Mouse (Mus musculus): ENCODE data around the gene Mical2. TPM values are rescaled to one million over a fixed set of nuclear protein-coding genes. Genes with fewer than 3 reads are reported as not detected.
A peak's percentile ranks its signal among the peaks of the same experiment; 100 is the strongest.

Mical2 gene
- polyA plus RNA-seq, 1 experiment: 20.7 TPM

DNA sequence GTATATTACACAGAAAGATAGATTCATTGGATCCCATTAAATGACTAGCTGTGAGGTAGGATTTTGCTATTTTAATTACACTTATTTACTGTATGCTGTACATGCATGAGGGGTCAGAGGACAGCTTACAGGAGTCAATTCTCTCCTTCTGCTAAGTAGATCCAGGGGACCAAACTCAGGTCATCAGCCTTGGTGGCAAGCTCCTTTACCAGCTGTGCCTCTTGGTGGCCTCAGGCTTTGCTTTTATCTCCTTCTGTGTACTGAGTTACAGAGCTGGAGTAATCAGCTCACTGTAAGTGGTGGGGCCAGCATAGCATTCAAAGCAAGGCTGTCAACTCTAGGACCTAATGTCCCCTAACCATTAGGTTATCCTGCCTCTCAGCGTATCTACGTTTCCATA lies 229.3 kb downstream of the Mical2 start:
- Histone ChIP-seq H3K27me3 (ENCODE audit: control insufficient read depth, insufficient read depth, low read length) (no peaks in the 10 kb centered on the region), H3K27ac (ENCODE audit: insufficient read depth, low read depth, low read length) (peak overlapping the region; percentile 41)
- 88% methylated on average over 2 of the region's 2 CpGs for WGBS

DNA sequence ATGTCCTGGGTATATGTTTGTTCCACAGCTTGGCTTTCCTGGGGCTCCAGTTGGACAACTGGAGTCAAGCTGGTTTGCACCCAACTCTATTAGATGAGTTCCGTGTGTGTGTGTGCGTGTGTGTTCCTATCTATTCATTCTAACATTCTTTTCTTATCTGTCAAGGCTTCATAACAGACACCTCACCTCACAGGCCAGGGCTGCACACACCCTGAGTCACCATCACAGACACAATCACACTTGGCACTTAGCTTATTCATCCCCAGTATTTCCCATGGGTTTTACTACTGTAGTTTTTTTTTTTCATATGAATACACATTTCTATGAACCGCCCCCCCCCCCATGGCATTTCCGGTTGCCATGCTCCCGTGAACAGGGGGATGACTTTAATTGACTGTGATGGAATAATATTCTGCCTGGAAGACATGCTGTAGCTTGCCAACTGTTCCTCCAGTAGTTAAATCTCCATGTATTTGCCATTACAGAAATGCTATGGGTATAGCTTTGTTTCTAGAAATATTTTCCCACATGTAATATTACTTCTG lies 230.0 kb downstream of the Mical2 start:
- no peaks in the 10 kb centered on the region for H3K27me3 ChIP-seq (ENCODE audit: control insufficient read depth, insufficient read depth, low read length)
- no peaks in the 10 kb centered on the region for H3K36me3 ChIP-seq (ENCODE audit: control insufficient read depth, insufficient read depth, low read length)
- TF ChIP-seq POLR2A (IDR thresholded peaks at IDR 0.05; ENCODE audit: low read depth, low read length) (no peak), CTCF (IDR thresholded peaks at IDR 0.05; ENCODE audit: extremely low read depth, insufficient read length, insufficient replicate concordance, low read depth, low read length) (no peak)
- WGBS: 79% methylated on average over 5 of the region's 5 CpGs
- no peak overlapping the region for H3K27ac ChIP-seq (ENCODE audit: insufficient read depth, low read depth, low read length)
- peaks cover 12% of the 10 kb centered on the region for H3K4me1 ChIP-seq (ENCODE audit: control insufficient read depth, insufficient read depth, insufficient read length, low read length)
- no peak overlapping the region for H3K4me3 ChIP-seq (ENCODE audit: low read depth, low read length)

More for the DNA sequence above, 229.3 kb downstream of the Mical2 start:
- Histone ChIP-seq H3K36me3 (ENCODE audit: control insufficient read depth, insufficient read depth, low read length) (no peaks in the 10 kb centered on the region), H3K4me1 (ENCODE audit: control insufficient read depth, insufficient read depth, insufficient read length, low read length) (peaks cover 17% of the 10 kb centered on the region), H3K4me3 (ENCODE audit: low read depth, low read length) (no peak overlapping the region)
- TF ChIP-seq POLR2A (IDR thresholded peaks at IDR 0.05; ENCODE audit: low read depth, low read length) (no peak), CTCF (IDR thresholded peaks at IDR 0.05; ENCODE audit: extremely low read depth, insufficient read length, insufficient replicate concordance, low read depth, low read length) (no peak)

DNA sequence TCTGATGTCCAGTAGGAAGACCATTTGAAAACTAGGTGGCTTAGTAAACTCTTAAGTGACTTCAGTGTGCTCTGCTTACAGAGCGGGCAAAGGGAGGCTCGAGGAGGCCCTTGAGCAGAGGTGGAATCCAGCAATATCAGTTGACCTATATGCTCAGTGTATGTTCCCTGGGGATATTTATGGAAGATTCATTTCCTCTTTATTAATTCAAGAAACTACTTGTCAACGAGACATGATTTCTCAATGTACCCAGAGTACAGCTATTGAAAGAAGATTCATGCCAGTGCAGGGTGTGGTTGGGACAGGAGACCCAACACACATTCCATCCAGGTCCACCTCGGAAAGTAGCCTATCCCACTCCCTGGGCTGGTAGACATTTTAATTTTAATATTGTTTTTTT lies 231.7 kb downstream of the Mical2 start:
- Histone ChIP-seq H3K36me3 (ENCODE audit: control insufficient read depth, insufficient read depth, low read length) (no peaks in the 10 kb centered on the region), H3K4me3 (ENCODE audit: low read depth, low read length) (no peak overlapping the region), H3K27me3 (ENCODE audit: control insufficient read depth, insufficient read depth, low read length) (no peaks in the 10 kb centered on the region), H3K27ac (ENCODE audit: insufficient read depth, low read depth, low read length) (no peak overlapping the region), H3K4me1 (ENCODE audit: control insufficient read depth, insufficient read depth, insufficient read length, low read length) (peaks cover 7% of the 10 kb centered on the region; the same call in 1 of the 2 replicates)
- TF ChIP-seq POLR2A (IDR thresholded peaks at IDR 0.05; ENCODE audit: low read depth, low read length) (no peak), CTCF (IDR thresholded peaks at IDR 0.05; ENCODE audit: extremely low read depth, insufficient read length, insufficient replicate concordance, low read depth, low read length) (no peak)
- 87% methylated on average over 4 of the region's 4 CpGs for WGBS

- Histone ChIP-seq H3K36me3 (ENCODE audit: control insufficient read depth, insufficient read depth, low read length) (no peaks in the 10 kb centered on the region), H3K4me3 (ENCODE audit: low read depth, low read length) (no peak overlapping the region), H3K4me1 (ENCODE audit: control insufficient read depth, insufficient read depth, insufficient read length, low read length) (peaks cover 7% of the 10 kb centered on the region), H3K27ac (ENCODE audit: insufficient read depth, low read depth, low read length) (no peak overlapping the region), H3K27me3 (ENCODE audit: control insufficient read depth, insufficient read depth, low read length) (no peaks in the 10 kb centered on the region)
- TF ChIP-seq POLR2A (IDR thresholded peaks at IDR 0.05; ENCODE audit: low read depth, low read length): no peak
- no peak for TF ChIP-seq CTCF (IDR thresholded peaks at IDR 0.05; ENCODE audit: extremely low read depth, insufficient read length, insufficient replicate concordance, low read depth, low read length)
- WGBS: 86% methylated on average over 4 of the region's 4 CpGs
These were observed 232.3 kb downstream of the Mical2 start for GRCm38 (mm10) chr7:112457920-112458319.

DNA sequence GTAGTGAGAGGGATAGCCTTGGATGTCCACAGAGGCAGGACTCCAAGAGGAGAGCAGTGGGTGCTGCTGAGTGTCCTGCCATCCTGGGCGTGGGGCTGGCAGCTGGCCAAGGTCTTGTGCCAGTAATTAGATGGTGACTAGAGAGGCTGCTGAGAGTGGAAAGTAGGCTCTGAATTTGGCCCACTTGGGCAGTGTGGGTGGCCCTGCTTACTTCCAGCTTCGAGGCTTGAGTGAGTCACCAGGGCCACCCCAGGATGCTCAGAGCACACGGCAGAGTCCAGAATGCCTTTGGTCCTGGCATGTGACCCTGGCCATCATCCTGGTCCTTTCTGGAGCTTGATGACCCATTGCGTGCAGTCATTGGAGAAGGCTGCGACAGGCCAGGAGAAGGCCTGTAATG lies 232.8 kb downstream of the Mical2 start:
- Histone ChIP-seq H3K36me3 (ENCODE audit: control insufficient read depth, insufficient read depth, low read length) (no peaks in the 10 kb centered on the region), H3K4me3 (ENCODE audit: low read depth, low read length) (no peak overlapping the region), H3K27me3 (ENCODE audit: control insufficient read depth, insufficient read depth, low read length) (no peaks in the 10 kb centered on the region), H3K4me1 (ENCODE audit: control insufficient read depth, insufficient read depth, insufficient read length, low read length) (peaks cover 7% of the 10 kb centered on the region), H3K27ac (ENCODE audit: insufficient read depth, low read depth, low read length) (0 out of 2 replicates have a peak overlapping the region, but pooled peaks have one; percentile 11)
- TF ChIP-seq CTCF (IDR thresholded peaks at IDR 0.05; ENCODE audit: extremely low read depth, insufficient read length, insufficient replicate concordance, low read depth, low read length) (no peak), POLR2A (IDR thresholded peaks at IDR 0.05; ENCODE audit: low read depth, low read length) (no peak)
- 59% methylated on average over 5 of the region's 5 CpGs for WGBS

Other genes with a start within 250 kb of the Mical2 start
- 3.1 and 6.7 TPM in 2 replicates for gene Usp47, start 202.4 kb upstream of the Mical2 start, polyA plus RNA-seq (2012; rRNA removed)
- 6.0 and 9.6 TPM in 2 replicates for gene Dkk3, start 66.8 kb upstream of the Mical2 start, polyA plus RNA-seq (2012; rRNA removed)
- 10.5 and 13.6 TPM in 2 replicates for gene Parva, start 201.6 kb downstream of the Mical2 start, polyA plus RNA-seq (2012; rRNA removed)